Mouse (Mus musculus): ENCODE measurements around the gene Pkn1.

Gene Pkn1

GRCm38 (mm10) chr8:83724697-83725482 is 25.9 kb upstream of the Pkn1 start:
- DNase-seq (ENCODE audit: low spot score in 2 of 2): peak; percentile 56 to 87

GRCm38 (mm10) chr8:83723447-83724083 is 24.6 kb upstream of the Pkn1 start:
- no peak for DNase-seq (ENCODE audit: low spot score in 2 of 2)

GRCm38 (mm10) chr8:83722631-83723030 is 23.7 kb upstream of the Pkn1 start:
- DNase-seq (ENCODE audit: low spot score in 2 of 2): no peak

GRCm38 (mm10) chr8:83721405-83722025 is 22.5 kb upstream of the Pkn1 start:
- DNase-seq (ENCODE audit: low spot score in 2 of 2): no peak

- DNase-seq (ENCODE audit: low spot score in 2 of 2): no peak
These were observed 20.7 kb upstream of the Pkn1 start for GRCm38 (mm10) chr8:83719693-83720092.

- DNase-seq (ENCODE audit: low spot score in 2 of 2): no peak
These were observed 20.1 kb upstream of the Pkn1 start for GRCm38 (mm10) chr8:83719048-83719447.

GRCm38 (mm10) chr8:83716563-83716962 is 17.6 kb upstream of the Pkn1 start:
- DNase-seq (ENCODE audit: low spot score in 2 of 2): no peak

GRCm38 (mm10) chr8:83715771-83716170 is 16.8 kb upstream of the Pkn1 start:
- no peak for DNase-seq (ENCODE audit: low spot score in 2 of 2)

GRCm38 (mm10) chr8:83715031-83715690 is 16.2 kb upstream of the Pkn1 start, which contains the start of gene Ddx39:
Ddx39 (plus strand) TSS chr8:83715177.
- DNase-seq (ENCODE audit: low spot score in 2 of 2): peak; percentile 98

- no peak for DNase-seq (ENCODE audit: low spot score in 2 of 2)
These were observed 15.7 kb upstream of the Pkn1 start for GRCm38 (mm10) chr8:83714676-83715030.

GRCm38 (mm10) chr8:83707554-83707953 is 8.6 kb upstream of the Pkn1 start:
- DNase-seq (ENCODE audit: low spot score in 2 of 2): peak in 1 of 2 experiments; percentile 66

GRCm38 (mm10) chr8:83706411-83706810 is 7.4 kb upstream of the Pkn1 start:
- DNase-seq (ENCODE audit: low spot score in 2 of 2): no peak

- peak in 1 of 2 experiments; percentile 47 for DNase-seq (ENCODE audit: low spot score in 2 of 2)
These were observed 4.4 kb upstream of the Pkn1 start for GRCm38 (mm10) chr8:83703426-83703825.

- DNase-seq (ENCODE audit: low spot score in 2 of 2): no peak
These were observed 1.6 kb upstream of the Pkn1 start for GRCm38 (mm10) chr8:83700423-83701085.

- no peak for DNase-seq (ENCODE audit: low spot score in 2 of 2)
These were observed 587 bp upstream of the Pkn1 start for GRCm38 (mm10) chr8:83699566-83699965.

- DNase-seq (ENCODE audit: low spot score in 2 of 2): peak in 1 of 2 experiments; percentile 51
These were observed 703 bp downstream of the Pkn1 start for GRCm38 (mm10) chr8:83698291-83698660.

GRCm38 (mm10) chr8:83697374-83698220 is 1.4 kb downstream of the Pkn1 start:
- DNase-seq (ENCODE audit: low spot score in 2 of 2): no peak

GRCm38 (mm10) chr8:83695351-83696106 is 3.5 kb downstream of the Pkn1 start:
- DNase-seq (ENCODE audit: low spot score in 2 of 2): no peak

GRCm38 (mm10) chr8:83694369-83695160 is 4.4 kb downstream of the Pkn1 start:
- DNase-seq (ENCODE audit: low spot score in 2 of 2): peak in 1 of 2 experiments; percentile 35
